Mouse (Mus musculus): ENCODE results near the gene Rbpjl.

Gene Rbpjl

GRCm38 (mm10) chr2:164445399-164446085 is 42.6 kb downstream of the Rbpjl start:
- no peak for DNase-seq (ENCODE audit: low spot score in 2 of 2)

- DNase-seq (ENCODE audit: low spot score in 2 of 2): no peak
These were observed 43.1 kb downstream of the Rbpjl start for GRCm38 (mm10) chr2:164446086-164446469.

- no peak for DNase-seq (ENCODE audit: low spot score in 2 of 2)
These were observed 45.2 kb downstream of the Rbpjl start for GRCm38 (mm10) chr2:164448140-164448539.

DNA sequence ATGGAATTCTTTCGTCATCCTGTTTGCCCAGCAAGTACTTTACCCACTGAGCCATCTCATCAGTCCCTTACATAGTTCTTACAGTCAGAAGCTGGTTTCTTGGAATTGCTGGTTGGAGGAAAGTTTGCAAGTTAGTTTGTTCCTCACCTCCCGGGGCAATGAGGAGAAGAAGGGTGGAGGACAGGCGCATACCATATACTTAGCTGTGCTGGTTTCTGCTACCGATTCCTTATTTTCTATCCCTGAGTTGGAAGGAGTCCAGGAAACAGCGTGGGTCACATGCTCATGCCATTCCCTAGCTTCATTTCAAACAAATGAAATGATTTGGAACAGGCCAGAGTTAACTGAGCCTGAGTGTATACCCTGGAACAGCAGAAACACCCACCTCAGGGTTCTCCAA is 46.0 kb downstream of the Rbpjl start:
- no peak for DNase-seq (ENCODE audit: low spot score in 2 of 2)

- no peak for DNase-seq (ENCODE audit: low spot score in 2 of 2)
These were observed 46.6 kb downstream of the Rbpjl start for GRCm38 (mm10) chr2:164449341-164450042.

DNA sequence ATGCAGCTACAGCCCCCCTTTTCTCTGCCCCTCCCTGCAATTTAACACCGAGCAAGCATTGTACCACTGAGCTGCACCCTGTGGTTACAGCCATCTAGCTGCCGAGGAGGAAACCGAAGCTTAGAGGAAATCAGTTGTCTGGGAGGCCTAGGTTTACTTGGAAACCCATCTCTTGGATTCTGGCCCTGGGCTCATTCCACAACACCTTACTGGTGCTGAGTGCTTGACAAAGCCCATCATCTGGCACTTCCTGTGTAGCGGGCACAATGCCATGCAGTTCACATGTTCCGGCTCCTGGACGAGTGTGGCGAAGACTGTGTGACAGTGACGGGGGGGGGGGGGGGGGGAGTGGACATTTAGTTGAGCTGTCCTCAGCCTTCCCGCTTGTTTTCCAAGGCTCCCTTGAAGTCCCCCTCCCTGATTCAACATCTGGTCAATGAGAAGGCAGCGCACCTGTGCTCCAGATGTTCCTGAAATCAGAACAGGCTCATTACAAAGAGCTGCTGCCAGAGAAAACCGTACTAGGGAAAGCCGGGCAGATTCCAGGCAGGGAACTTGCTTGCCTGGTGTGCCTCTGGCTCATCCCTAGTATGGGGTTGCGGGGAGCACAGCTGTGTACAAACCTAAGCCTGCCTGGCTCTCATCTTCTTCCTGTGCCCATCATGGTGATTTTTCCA is 49.2 kb downstream of the Rbpjl start:
- peak; percentile 36 to 72 for DNase-seq (ENCODE audit: low spot score in 2 of 2)

DNA sequence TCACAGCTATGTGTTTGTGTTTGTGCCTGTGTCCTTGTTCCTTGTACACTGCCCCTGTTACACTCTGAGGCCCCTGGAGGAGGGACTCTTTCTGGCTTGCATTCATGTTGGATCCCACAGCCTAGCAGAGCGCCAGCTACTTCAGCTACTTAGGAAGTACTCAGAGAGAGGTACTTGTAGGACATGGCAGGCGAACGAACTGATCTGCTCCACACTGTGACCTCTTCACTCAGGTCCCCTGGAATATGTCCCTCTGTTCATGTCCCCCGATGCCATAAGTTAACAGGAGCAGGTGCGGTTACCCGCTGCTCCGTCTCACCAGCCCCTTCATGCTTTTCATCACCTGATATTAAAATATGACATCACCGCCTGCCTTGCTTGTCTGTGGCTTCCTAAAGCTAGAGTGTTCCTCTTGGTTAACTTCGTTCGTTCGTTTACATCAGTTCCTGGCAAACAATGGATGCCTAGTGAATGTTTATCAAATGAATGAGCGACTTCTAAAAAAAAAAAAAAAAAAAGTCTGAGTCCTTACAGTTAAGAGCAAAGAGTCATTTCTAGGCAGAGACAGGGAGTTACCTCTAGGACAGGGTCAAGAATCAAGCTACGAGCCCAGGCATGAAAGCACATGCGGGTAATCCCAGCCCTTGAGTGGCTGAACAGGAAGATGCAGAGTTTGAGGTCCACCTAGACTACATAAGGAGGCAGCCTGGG is 50.3 kb downstream of the Rbpjl start:
- peak; percentile 52 to 65 for DNase-seq (ENCODE audit: low spot score in 2 of 2)

- no peak for DNase-seq (ENCODE audit: low spot score in 2 of 2)
These were observed 51.1 kb downstream of the Rbpjl start for GRCm38 (mm10) chr2:164453887-164454500.

- peak; percentile 87 to 92 for DNase-seq (ENCODE audit: low spot score in 2 of 2)
These were observed 51.9 kb downstream of the Rbpjl start for GRCm38 (mm10) chr2:164454846-164455245.

DNA sequence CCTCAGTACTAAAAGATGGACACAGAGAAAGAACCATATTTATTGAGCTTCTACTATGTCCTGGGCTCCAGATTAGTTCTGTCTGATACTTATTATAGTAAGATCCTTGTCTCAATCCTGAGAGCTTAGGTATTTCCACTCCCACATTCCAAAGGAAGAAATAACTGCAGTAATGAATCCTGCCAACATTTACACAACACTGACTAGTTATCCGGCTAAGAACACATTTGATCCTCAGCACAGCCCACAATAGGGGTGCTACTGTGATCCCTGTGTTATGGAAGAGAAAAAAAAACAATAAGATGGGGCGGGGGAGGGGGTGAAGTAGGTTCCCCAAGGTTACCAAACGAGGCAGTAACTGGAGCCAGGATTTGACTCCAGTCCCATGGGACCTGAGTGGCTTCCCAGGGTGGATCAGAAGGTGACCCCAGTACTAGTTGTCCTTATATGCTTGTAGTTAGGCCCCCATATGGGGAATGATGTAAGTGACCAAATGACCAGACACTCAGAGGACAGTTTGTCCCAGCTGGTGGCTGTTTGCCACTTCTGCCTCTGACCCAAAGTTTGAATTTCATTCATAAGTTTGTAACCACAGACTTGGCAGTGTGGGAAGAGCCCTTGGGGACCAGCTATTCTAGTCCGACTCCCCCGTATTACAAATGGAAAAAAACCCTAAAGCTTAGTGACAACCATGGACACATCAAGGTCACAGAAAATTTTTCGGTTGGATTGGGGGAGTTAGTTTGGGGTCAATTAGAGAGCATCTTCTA is 52.7 kb downstream of the Rbpjl start:
- peak; percentile 71 to 76 for DNase-seq (ENCODE audit: low spot score in 2 of 2)

DNA sequence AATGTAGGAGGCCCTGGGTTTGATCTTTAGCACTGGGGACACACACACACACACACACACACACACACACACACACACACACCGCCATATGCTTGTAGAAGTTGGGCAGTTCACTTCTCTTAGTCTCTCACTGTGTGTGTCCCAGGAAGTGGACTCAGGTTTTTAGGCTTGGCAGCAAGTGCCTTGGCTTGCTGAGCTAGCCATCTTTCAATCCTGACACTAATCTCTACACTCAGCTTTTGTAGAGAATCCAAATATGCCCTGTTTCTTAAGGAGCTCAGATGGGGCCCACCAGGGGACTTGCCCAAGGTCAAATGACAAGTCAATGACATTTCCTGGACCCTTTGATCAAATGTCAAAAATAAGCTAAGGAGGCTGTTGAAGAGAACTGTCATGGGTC is 53.5 kb downstream of the Rbpjl start:
- no peak for DNase-seq (ENCODE audit: low spot score in 2 of 2)

DNA sequence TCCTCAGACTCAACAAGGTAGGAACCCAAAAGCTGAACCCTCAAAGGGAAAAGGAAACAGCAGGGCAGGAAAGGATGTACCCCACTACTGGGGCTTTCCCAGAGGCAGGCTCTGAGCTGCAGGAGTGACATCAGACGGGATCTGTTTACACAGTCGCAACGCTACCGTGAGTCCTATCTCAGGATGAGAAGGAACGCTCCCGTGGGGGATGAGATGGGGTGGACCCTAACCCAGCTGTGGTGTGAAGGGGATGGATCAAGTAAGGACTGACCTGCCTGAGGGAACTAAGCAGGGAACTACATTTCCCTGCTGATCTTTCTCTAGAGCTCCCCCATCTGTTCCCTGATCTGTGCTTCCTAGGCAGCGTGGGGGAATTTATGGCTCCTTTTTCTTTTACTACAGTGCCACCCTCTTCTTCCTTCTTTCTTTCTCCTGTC is 53.9 kb downstream of the Rbpjl start, which contains the start of gene Sys1:
TSS of gene Sys1 (plus strand) at position 101 of the 437 bp plus-strand sequence.
- DNase-seq (ENCODE audit: low spot score in 2 of 2): peak in 1 of 2 experiments; percentile 34

GRCm38 (mm10) chr2:164457942-164458341 is 55.0 kb downstream of the Rbpjl start:
- DNase-seq (ENCODE audit: low spot score in 2 of 2): no peak

- no peak for DNase-seq (ENCODE audit: low spot score in 2 of 2)
These were observed 55.6 kb downstream of the Rbpjl start for GRCm38 (mm10) chr2:164458535-164458934.

- peak; percentile 97 to 98 for DNase-seq (ENCODE audit: low spot score in 2 of 2)
These were observed 58.0 kb downstream of the Rbpjl start, which contains the start of gene Gm20458 for GRCm38 (mm10) chr2:164460745-164461551. Gene Gm20458, plus strand, starts transcription at chr2:164460967.

Measured in heart, adult 9 months (tissue).